Mouse (Mus musculus) liver, embryonic 13.5 days (tissue): ENCODE data around the gene Kyat1. TPM values are rescaled to one million over a fixed set of nuclear protein-coding genes. Genes with fewer than 3 reads are reported as not detected.
A peak's percentile ranks its signal among the peaks of the same experiment; 100 is the strongest.

Experiments used
- ATAC-seq: fragments of 200-750 bp; cut with Nextera tagmentation; 2 replicates; pipeline ENCODE4 v1.8.0; 2017; ENCODE audit warnings: low read depth, mild to moderate bottlenecking, moderate number of reproducible peaks, moderate library complexity
- DNase-seq: peaks from one replicate; pipeline ENCODE4 v3.0.0; 2022
- H3K27ac ChIP-seq: fragments of 300-500 bp; sonication (generic); 2 replicates; pipeline ENCODE4 v1.5.1; 2015; ENCODE audit warnings: moderate library complexity, mild to moderate bottlenecking, inconsistent platforms
- H3K27me3 ChIP-seq: fragments of 300-500 bp; sonication (generic); 2 replicates; pipeline ENCODE4 v1.6.1; 2015; ENCODE audit warnings: mild to moderate bottlenecking, inconsistent platforms
- H3K36me3 ChIP-seq: fragments of 300-500 bp; sonication (generic); 2 replicates; pipeline ENCODE4 v1.6.1; 2015; ENCODE audit warnings: mild to moderate bottlenecking, inconsistent platforms
- H3K4me1 ChIP-seq: fragments of 300-500 bp; sonication (generic); replicated peaks from 2 replicates; pipeline ENCODE4 v1.6.1; 2015; ENCODE audit warnings: inconsistent platforms
- H3K4me2 ChIP-seq: fragments of 300-500 bp; sonication (generic); 2 replicates; pipeline ENCODE4 v1.6.1; 2015; ENCODE audit warnings: inconsistent platforms, mild to moderate bottlenecking, moderate library complexity
- H3K4me3 ChIP-seq: fragments of 300-500 bp; sonication (generic); replicated peaks from 2 replicates; pipeline ENCODE4 v1.5.1; 2015; ENCODE audit warnings: mild to moderate bottlenecking, inconsistent platforms
- H3K9ac ChIP-seq: fragments of 300-500 bp; sonication (generic); 2 replicates; pipeline ENCODE4 v1.6.1; 2015; ENCODE audit warnings: mild to moderate bottlenecking, inconsistent platforms
- H3K9me3 ChIP-seq: fragments of 300-500 bp; sonication (generic); replicated peaks from 2 replicates; pipeline ENCODE4 v1.6.1; 2016; ENCODE audit warnings: inconsistent platforms
- WGBS: fragments of 180-500 bp; shearing (Covaris S2); methylation state at CpG from one replicate; pipeline ENCODE4 v1.1.7; 2015; ENCODE audit not compliant: insufficient replicate concordance; 5-methylcytosine and 5-hydroxymethylcytosine counted together
- polyA plus RNA-seq: library from polyadenylated mRNA; unstranded; fragments of >200 nt; fragmentation: Nextera tagmentation; extraction: Ambion mirVana; gene quantifications from 2 replicates; pipeline ENCODE4 v1.2.1, GENCODE M21; 2015

Kyat1 gene
- polyA plus RNA-seq, 1 experiment from 2014 or later = 10.1 TPM

GRCm38 (mm10) chr2:30242509-30242908, 36.9 kb upstream of the Kyat1 start:
- WGBS = 56% methylated on average over 4 of the region's 4 CpGs
- H3K9ac ChIP-seq = peak overlapping the region; percentile 15; the same call in 1 of the 2 replicates
- no peak overlapping the region for H3K4me3 ChIP-seq
- ATAC-seq (no peak), DNase-seq (no peak)
- H3K4me1 ChIP-seq = peaks cover 81% of the 10 kb centered on the region
- peak overlapping the region; percentile 39 for H3K27ac ChIP-seq
- H3K9me3 ChIP-seq = no peaks in the 10 kb centered on the region
- no peaks in the 10 kb centered on the region for H3K27me3 ChIP-seq
- H3K4me2 ChIP-seq = no peak overlapping the region
- H3K36me3 ChIP-seq = peaks cover 56% of the 10 kb centered on the region

- H3K4me2 ChIP-seq = peak within 1 kb of the TSS; percentile 82
- peak within 1 kb of the TSS; percentile 96 for H3K9ac ChIP-seq
- H3K9me3 ChIP-seq = no peaks in the 10 kb centered on the region
- peaks cover 79% of the 10 kb centered on the region for H3K4me1 ChIP-seq
- ATAC-seq (no peak), DNase-seq (no peak)
- peak within 1 kb of the TSS; percentile 86 for H3K4me3 ChIP-seq
- no peaks in the 10 kb centered on the region for H3K27me3 ChIP-seq
- 66% methylated on average over 2 of the region's 2 CpGs for WGBS
- H3K27ac ChIP-seq = peak within 1 kb of the TSS; percentile 88
- peaks cover 49% of the 10 kb centered on the region for H3K36me3 ChIP-seq
Measured at GRCm38 (mm10) chr2:30240267-30240666, 34.6 kb upstream of the Kyat1 start, which contains the start of gene Gm28035. Gm28035 (plus strand) TSS chr2:30240567.

- peak overlapping the region; percentile 88 for H3K27ac ChIP-seq
- peak overlapping the region; percentile 82 for H3K4me2 ChIP-seq
- H3K27me3 ChIP-seq = no peaks in the 10 kb centered on the region
- DNase-seq = peak; percentile 35
- H3K9me3 ChIP-seq = no peaks in the 10 kb centered on the region
- peak overlapping the region; percentile 86 for H3K4me3 ChIP-seq
- peak; percentile 22 for ATAC-seq
- peak overlapping the region; percentile 96 for H3K9ac ChIP-seq
- H3K36me3 ChIP-seq = peaks cover 48% of the 10 kb centered on the region
- WGBS = 31% methylated on average over 4 of the region's 4 CpGs
- H3K4me1 ChIP-seq = peaks cover 74% of the 10 kb centered on the region
Measured at GRCm38 (mm10) chr2:30239777-30240176, 34.1 kb upstream of the Kyat1 start.

DNA sequence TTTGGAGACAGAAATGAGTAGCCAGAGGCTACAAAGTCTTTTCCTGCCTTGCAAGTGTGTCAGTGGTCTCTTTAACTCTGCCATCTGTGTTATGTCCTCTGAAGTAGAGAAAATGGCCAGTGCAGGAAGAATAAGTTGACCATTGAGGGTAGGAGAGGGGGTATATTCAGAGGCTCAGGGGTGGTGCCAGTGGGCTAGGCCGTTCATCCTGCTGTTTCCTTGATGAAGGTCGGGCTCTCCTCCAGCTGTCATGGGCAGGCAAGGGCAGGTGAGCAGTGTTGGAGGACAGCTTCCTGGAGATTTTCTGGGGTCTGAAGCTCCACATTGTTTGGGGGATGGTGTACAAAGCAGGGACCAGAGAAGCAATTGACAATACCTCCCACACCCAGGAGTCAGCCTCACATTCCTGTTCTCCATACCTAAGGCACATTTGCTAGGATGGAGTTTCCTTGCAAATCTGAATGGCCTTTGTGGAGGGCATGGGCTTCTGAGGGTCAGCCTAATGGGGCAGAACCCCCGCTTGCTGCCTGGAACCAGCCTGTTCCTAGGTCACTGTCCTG, 33.3 kb upstream of the Kyat1 start:
- no peak for DNase-seq
- ATAC-seq = no peak
- Histone ChIP-seq H3K36me3 (peaks cover 41% of the 10 kb centered on the region), H3K4me1 (peaks cover 67% of the 10 kb centered on the region), H3K27me3 (no peaks in the 10 kb centered on the region), H3K4me2 (peak overlapping the region; percentile 82), H3K4me3 (peak overlapping the region; percentile 86), H3K9me3 (no peaks in the 10 kb centered on the region), H3K9ac (peak overlapping the region; percentile 96), H3K27ac (peak overlapping the region; percentile 88)
- 67% methylated on average over 3 of the region's 3 CpGs for WGBS

DNA sequence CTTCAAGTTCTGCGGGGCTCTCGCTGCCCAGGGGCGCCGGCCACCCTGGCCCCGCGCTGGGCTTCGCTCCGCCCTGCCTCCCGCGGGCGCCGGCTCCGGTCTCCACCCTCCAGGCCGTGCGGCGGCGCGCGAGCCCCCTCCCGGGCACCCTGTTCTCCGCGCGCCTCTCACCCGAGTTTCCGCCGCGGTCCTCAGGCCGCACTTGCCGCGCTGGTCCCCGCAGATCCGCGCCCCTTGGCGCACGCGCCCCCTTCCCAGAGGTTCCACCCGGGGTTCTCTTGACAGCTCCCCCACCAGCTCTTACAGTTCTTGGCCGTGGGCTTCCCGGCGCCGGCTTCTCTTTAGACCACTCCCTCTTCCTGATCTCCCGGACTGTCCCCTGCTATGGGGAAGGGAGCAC, 32.2 kb upstream of the Kyat1 start:
- Histone ChIP-seq H3K27ac (peak overlapping the region; percentile 88), H3K4me2 (peak overlapping the region; percentile 82), H3K9ac (peak overlapping the region; percentile 96), H3K27me3 (no peaks in the 10 kb centered on the region), H3K4me1 (peaks cover 58% of the 10 kb centered on the region), H3K4me3 (peak overlapping the region; percentile 86), H3K9me3 (0 out of 2 replicates have a peak, but pooled peaks cover 1% of the 10 kb centered on the region), H3K36me3 (peaks cover 30% of the 10 kb centered on the region)
- ATAC-seq (peak; percentile 84), DNase-seq (no peak)
- WGBS = under 1% methylated on average over 42 of the region's 42 CpGs

- H3K4me2 ChIP-seq = peak within 1 kb of the TSS; percentile 82
- peak within 1 kb of the TSS; percentile 86 for H3K4me3 ChIP-seq
- H3K4me1 ChIP-seq = peaks cover 53% of the 10 kb centered on the region
- peak within 1 kb of the TSS; percentile 88 for H3K27ac ChIP-seq
- no peaks in the 10 kb centered on the region for H3K27me3 ChIP-seq
- DNase-seq = peak; percentile 98
- peaks cover 25% of the 10 kb centered on the region for H3K36me3 ChIP-seq
- peak; percentile 94 for ATAC-seq
- H3K9me3 ChIP-seq = peaks cover 7% of the 10 kb centered on the region; the same call in 1 of the 2 replicates
- peak within 1 kb of the TSS; percentile 96 for H3K9ac ChIP-seq
- WGBS = under 1% methylated on average over 65 of the region's 67 CpGs
Measured at GRCm38 (mm10) chr2:30237199-30237880, 31.7 kb upstream of the Kyat1 start, which contains the start of gene Lrrc8a. Lrrc8a (plus strand) TSS chr2:30237715.

GRCm38 (mm10) chr2:30236426-30237198, 31.0 kb upstream of the Kyat1 start:
- Histone ChIP-seq H3K36me3 (peaks cover 18% of the 10 kb centered on the region), H3K27ac (peak overlapping the region; percentile 88), H3K4me3 (peak overlapping the region; percentile 86), H3K27me3 (no peaks in the 10 kb centered on the region), H3K9me3 (peaks cover 12% of the 10 kb centered on the region; the same call in 1 of the 2 replicates), H3K4me2 (peak overlapping the region; percentile 82), H3K9ac (peak overlapping the region; percentile 96), H3K4me1 (peaks cover 46% of the 10 kb centered on the region)
- ATAC-seq (no peak), DNase-seq (no peak)
- WGBS = 6% methylated on average over 18 of the region's 18 CpGs

DNA sequence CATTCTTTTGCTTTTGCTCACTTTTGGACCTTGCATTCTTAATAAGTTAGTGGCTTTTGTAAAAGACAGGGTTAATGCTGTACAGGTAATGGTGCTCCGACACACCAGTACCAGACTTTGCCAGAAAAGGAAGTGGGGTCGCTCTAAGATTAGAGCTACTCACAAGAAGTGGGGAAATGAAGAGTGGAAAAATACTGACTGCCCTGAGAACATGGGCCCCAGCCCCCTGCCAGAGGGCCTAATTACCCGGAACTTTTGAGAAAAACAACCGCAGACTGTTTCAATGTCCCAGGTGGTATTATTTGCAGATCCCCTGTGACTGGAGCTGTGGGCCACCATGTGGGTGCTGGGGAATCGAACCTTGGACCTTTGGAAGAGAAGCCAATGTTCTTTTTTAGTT, 29.9 kb upstream of the Kyat1 start:
- Histone ChIP-seq H3K27me3 (no peaks in the 10 kb centered on the region), H3K9me3 (peaks cover 16% of the 10 kb centered on the region), H3K27ac (no peak overlapping the region), H3K4me2 (no peak overlapping the region), H3K4me1 (peaks cover 38% of the 10 kb centered on the region), H3K4me3 (no peak overlapping the region), H3K36me3 (peaks cover 8% of the 10 kb centered on the region), H3K9ac (no peak overlapping the region)
- ATAC-seq (no peak), DNase-seq (no peak)
- WGBS = 50% methylated on average over 5 of the region's 5 CpGs

DNA sequence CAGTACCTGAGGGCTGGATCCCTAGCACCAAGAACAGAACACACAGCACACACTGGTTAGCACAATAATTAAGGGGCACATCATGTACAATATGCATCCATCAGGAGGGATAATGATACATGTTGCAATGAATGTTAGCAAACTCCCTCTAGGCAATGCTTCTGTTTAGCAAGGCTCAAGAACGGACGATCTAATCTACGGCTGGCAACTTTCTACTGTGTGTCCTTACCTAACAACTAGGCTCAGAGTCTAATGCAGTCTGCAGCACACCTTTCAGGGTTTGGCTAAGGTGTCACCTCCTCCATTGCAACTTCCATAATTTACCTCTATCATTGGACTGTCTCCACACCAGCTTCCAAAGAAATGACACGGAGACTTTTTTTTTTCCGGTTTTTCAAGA, 10.6 kb upstream of the Kyat1 start:
- H3K27me3 ChIP-seq = no peaks in the 10 kb centered on the region
- H3K27ac ChIP-seq = no peak overlapping the region
- DNase-seq (no peak), ATAC-seq (no peak)
- no peak overlapping the region for H3K9ac ChIP-seq
- H3K9me3 ChIP-seq = no peaks in the 10 kb centered on the region; the same call in 1 of the 2 replicates
- no peak overlapping the region for H3K4me2 ChIP-seq
- WGBS = 82% methylated on average over 5 of the region's 5 CpGs
- H3K36me3 ChIP-seq = no peaks in the 10 kb centered on the region
- no peak overlapping the region for H3K4me3 ChIP-seq
- no peaks in the 10 kb centered on the region; the same call in 1 of the 2 replicates for H3K4me1 ChIP-seq

- no peaks in the 10 kb centered on the region; the same call in 1 of the 2 replicates for H3K9me3 ChIP-seq
- ATAC-seq (no peak), DNase-seq (no peak)
- WGBS = 74% methylated on average over 6 of the region's 6 CpGs
- H3K9ac ChIP-seq = no peak overlapping the region
- no peaks in the 10 kb centered on the region for H3K27me3 ChIP-seq
- no peaks in the 10 kb centered on the region for H3K36me3 ChIP-seq
- no peak overlapping the region for H3K4me2 ChIP-seq
- H3K27ac ChIP-seq = no peak overlapping the region
- no peak overlapping the region for H3K4me3 ChIP-seq
- H3K4me1 ChIP-seq = no peaks in the 10 kb centered on the region; the same call in 1 of the 2 replicates
Measured at GRCm38 (mm10) chr2:30215493-30215892, 9.8 kb upstream of the Kyat1 start.

DNA sequence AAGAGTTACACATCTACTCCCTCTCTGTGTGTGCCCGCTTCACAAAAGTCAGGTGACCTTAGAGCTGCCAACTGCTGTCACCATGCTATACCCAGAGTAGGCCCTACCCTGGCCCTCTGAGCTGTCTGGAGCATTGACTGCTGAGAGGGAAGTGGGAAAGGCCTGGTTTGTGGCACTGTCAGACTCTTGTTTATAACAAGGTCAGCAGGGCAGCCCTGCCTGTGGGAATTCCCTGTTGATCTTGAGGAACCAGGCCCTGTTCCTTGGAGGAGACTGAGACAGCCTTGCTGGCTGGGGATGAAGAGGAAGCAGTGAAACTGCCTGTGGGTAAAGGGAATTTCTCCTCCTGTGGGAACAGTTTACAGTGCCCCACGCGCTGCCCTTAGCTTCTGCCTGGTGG, 9.1 kb upstream of the Kyat1 start:
- Histone ChIP-seq H3K9me3 (no peaks in the 10 kb centered on the region; the same call in 1 of the 2 replicates), H3K9ac (no peak overlapping the region), H3K4me3 (no peak overlapping the region), H3K27ac (peak overlapping the region; percentile 6; the same call in 1 of the 2 replicates), H3K27me3 (no peaks in the 10 kb centered on the region), H3K4me2 (no peak overlapping the region), H3K36me3 (no peaks in the 10 kb centered on the region), H3K4me1 (no peaks in the 10 kb centered on the region; the same call in 1 of the 2 replicates)
- no peak for ATAC-seq
- no peak for DNase-seq
- WGBS = 75% methylated on average over 3 of the region's 3 CpGs
